Mouse (Mus musculus) intestine, embryonic 14.5 days (tissue): ENCODE data around the gene Slc44a1. TPM values are rescaled to one million over a fixed set of nuclear protein-coding genes. Genes with fewer than 3 reads are reported as not detected.

Source experiments
- ATAC-seq: fragments of 200-750 bp; cut with Nextera tagmentation; replicated peaks from 2 replicates; pipeline ENCODE4 v1.8.0; 2017; ENCODE audit warnings: low read depth, moderate number of reproducible peaks, moderate TSS enrichment, moderate library complexity; ENCODE audit not compliant: low FRiP score, low TSS enrichment
- DNase-seq: peaks from one replicate; pipeline ENCODE4 v3.0.0-alpha.2; 2018; ENCODE audit warnings: low spot score
- H3K27ac ChIP-seq: fragments of 300-500 bp; sonication (generic); 2 replicates; pipeline ENCODE4 v1.5.1; 2014; ENCODE audit warnings: low read depth, mild to moderate bottlenecking, control low read depth
- H3K27me3 ChIP-seq: fragments of 300-500 bp; sonication (generic); replicated peaks from 2 replicates; pipeline ENCODE4 v1.6.1; 2014; ENCODE audit warnings: low read length, control low read depth; ENCODE audit not compliant: control insufficient read depth, insufficient read depth
- H3K36me3 ChIP-seq: fragments of 300-500 bp; sonication (generic); 2 replicates; pipeline ENCODE4 v1.6.1; 2014; ENCODE audit warnings: low read length, control low read depth; ENCODE audit not compliant: control insufficient read depth, insufficient read depth
- H3K4me1 ChIP-seq: fragments of 300-500 bp; sonication (generic); replicated peaks from 2 replicates; pipeline ENCODE4 v1.6.1; 2014; ENCODE audit warnings: low read length, control low read depth, mixed read lengths; ENCODE audit not compliant: control insufficient read depth, insufficient read depth
- H3K4me2 ChIP-seq: fragments of 300-500 bp; sonication (generic); 2 replicates; pipeline ENCODE4 v1.6.1; 2014; ENCODE audit warnings: low read length
- H3K4me3 ChIP-seq: fragments of 300-500 bp; sonication (generic); 2 replicates; pipeline ENCODE4 v1.5.1; 2014; ENCODE audit warnings: low read depth, low read length, control low read depth, mixed read lengths
- H3K9ac ChIP-seq: fragments of 300-500 bp; sonication (generic); 2 replicates; pipeline ENCODE4 v1.6.1; 2014; ENCODE audit warnings: mild to moderate bottlenecking, low read length
- H3K9me3 ChIP-seq: fragments of 300-500 bp; sonication (generic); 2 replicates; pipeline ENCODE4 v1.6.1; 2016; ENCODE audit warnings: low read length, control low read depth; ENCODE audit not compliant: control insufficient read depth
- WGBS: fragments of 180-500 bp; shearing (Covaris S2); extraction: QIAGEN DNeasy Blood & Tissue Kit; methylation state at CpG from one replicate; pipeline ENCODE4 v1.1.7; 2014; 5-methylcytosine and 5-hydroxymethylcytosine counted together
- polyA plus RNA-seq: library from polyadenylated mRNA; unstranded; fragments of >200 nt; fragmentation: Nextera tagmentation; extraction: Ambion mirVana; gene quantifications from 2 replicates; pipeline ENCODE4 v1.2.1, GENCODE M21; 2014

Gene Slc44a1
- polyA plus RNA-seq, 1 experiment from 2014 or later, result 75.1 TPM

DNA sequence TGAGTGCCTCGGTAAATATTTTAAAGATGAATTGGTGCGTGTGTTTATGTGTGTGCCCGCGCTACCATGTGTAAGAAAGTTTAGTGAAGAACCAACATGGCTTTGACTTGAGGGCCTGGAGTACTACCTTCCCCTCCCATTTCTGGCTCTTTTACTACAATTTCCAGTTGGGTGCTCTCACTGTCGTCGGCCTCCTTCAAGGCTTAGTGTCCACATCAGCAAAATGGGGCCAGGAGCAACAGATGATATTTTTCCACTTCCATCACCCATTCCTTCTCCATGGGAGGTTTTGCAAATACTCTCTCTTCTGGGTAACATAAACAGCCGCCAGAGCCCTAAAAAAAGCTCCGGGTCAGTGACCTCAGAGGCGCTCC, 590 bp upstream of the Slc44a1 start:
- Histone ChIP-seq H3K27ac (peak overlapping the region; percentile 82), H3K4me3 (peak overlapping the region; percentile 78), H3K9ac (peak overlapping the region; percentile 72), H3K36me3 (no peaks in the 10 kb centered on the region), H3K27me3 (no peaks in the 10 kb centered on the region), H3K4me2 (peak overlapping the region; percentile 89), H3K9me3 (no peaks in the 10 kb centered on the region), H3K4me1 (peaks cover 27% of the 10 kb centered on the region)
- 11% methylated on average over 9 of the region's 9 CpGs for WGBS
- 0 out of 2 replicates have a peak, but pooled peaks have one; percentile 0 for ATAC-seq
- DNase-seq, result no peak

GRCm38 (mm10) chr4:53440816-53441571, 781 bp downstream of the Slc44a1 start:
- WGBS, result under 1% methylated on average over 43 of the region's 45 CpGs
- DNase-seq (peak; percentile 75), ATAC-seq (peak; percentile 17)
- Histone ChIP-seq H3K4me1 (peaks cover 27% of the 10 kb centered on the region), H3K4me2 (peak overlapping the region; percentile 89), H3K27me3 (no peaks in the 10 kb centered on the region), H3K9me3 (no peaks in the 10 kb centered on the region), H3K27ac (peak overlapping the region; percentile 82), H3K4me3 (peak overlapping the region; percentile 78), H3K9ac (peak overlapping the region; percentile 72), H3K36me3 (no peaks in the 10 kb centered on the region)

DNA sequence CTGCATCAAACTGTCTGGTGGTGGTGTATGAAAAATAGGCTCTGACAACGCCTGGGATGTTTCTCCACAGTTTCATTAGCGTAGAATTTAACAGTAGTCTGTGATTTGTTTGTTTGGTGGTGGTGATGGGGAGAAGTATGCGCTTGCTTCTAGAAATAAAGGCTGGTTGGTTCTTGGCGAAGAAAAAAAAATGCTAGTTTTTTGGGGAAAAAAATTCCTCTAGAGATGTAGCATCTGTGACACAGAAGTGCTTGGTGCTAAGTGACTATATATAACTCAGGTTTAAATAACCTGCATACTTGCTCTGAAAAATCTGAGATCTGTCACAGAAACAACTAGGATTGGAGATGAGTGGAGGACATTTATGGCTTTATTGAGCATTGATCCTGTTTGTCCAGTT, 1.5 kb downstream of the Slc44a1 start:
- DNase-seq (no peak), ATAC-seq (no peak)
- peak overlapping the region; percentile 89 for H3K4me2 ChIP-seq
- H3K36me3 ChIP-seq, result no peaks in the 10 kb centered on the region
- H3K27ac ChIP-seq, result no peak overlapping the region
- peaks cover 27% of the 10 kb centered on the region for H3K4me1 ChIP-seq
- H3K9me3 ChIP-seq, result no peaks in the 10 kb centered on the region
- no peaks in the 10 kb centered on the region for H3K27me3 ChIP-seq
- 31% methylated on average over 4 of the region's 4 CpGs for WGBS
- peak overlapping the region; percentile 72; the same call in 1 of the 2 replicates for H3K9ac ChIP-seq
- H3K4me3 ChIP-seq, result peak overlapping the region; percentile 78

DNA sequence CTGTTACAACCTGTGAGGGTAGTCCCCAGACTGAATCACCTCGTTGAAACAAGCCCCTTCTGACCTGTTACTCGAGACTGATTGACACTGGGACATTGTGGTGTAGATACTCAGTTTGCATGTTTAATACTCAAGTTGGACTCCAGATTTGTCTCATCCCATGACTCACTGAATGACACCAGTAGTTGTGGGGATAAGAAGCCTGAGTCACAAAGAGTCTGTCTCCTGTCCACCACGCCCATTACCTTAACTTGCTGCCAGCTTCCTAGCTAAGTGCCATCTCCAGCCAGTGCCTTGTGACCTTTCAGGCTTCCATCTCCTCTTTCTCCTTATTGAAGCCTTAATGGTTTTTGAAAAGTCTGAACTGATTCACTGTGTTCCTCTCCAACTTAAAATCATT, 6.0 kb downstream of the Slc44a1 start:
- H3K4me3 ChIP-seq, result no peak overlapping the region
- H3K27me3 ChIP-seq, result no peaks in the 10 kb centered on the region
- no peak overlapping the region for H3K9ac ChIP-seq
- H3K4me2 ChIP-seq, result no peak overlapping the region
- peaks cover 14% of the 10 kb centered on the region for H3K4me1 ChIP-seq
- no peaks in the 10 kb centered on the region for H3K9me3 ChIP-seq
- H3K36me3 ChIP-seq, result no peaks in the 10 kb centered on the region
- DNase-seq, result no peak
- H3K27ac ChIP-seq, result no peak overlapping the region
- ATAC-seq, result no peak
- 78% methylated on average over 3 of the region's 3 CpGs for WGBS

GRCm38 (mm10) chr4:53447773-53448172, 7.6 kb downstream of the Slc44a1 start:
- no peaks in the 10 kb centered on the region for H3K27me3 ChIP-seq
- H3K4me2 ChIP-seq, result no peak overlapping the region
- H3K27ac ChIP-seq, result no peak overlapping the region
- WGBS, result 97% methylated on average over 4 of the region's 4 CpGs
- no peak overlapping the region for H3K9ac ChIP-seq
- ATAC-seq (no peak), DNase-seq (no peak)
- no peak overlapping the region for H3K4me3 ChIP-seq
- H3K36me3 ChIP-seq, result no peaks in the 10 kb centered on the region
- peaks cover 19% of the 10 kb centered on the region for H3K4me1 ChIP-seq
- no peaks in the 10 kb centered on the region for H3K9me3 ChIP-seq

DNA sequence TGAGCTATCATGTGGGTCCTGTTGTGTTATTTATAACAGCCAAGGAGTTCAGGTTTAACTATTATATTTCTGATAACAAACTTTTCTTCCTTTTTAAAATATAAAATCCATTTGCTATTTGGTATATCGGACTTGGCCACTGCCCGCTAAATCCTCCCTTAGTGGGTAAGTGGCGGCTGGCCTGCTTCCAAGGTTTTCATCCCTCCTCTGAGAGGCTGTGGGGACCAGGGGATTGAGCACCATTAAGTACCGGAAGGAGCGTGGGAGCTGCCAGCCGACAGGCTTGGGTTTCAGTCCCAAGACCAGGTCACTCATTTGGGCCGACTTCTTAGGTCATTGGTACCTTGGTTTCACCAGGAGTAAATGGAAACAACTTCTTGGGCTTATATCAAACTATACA, 10.5 kb downstream of the Slc44a1 start:
- DNase-seq (no peak), ATAC-seq (no peak)
- H3K27ac ChIP-seq, result no peak overlapping the region
- 70% methylated on average over 7 of the region's 7 CpGs for WGBS
- H3K27me3 ChIP-seq, result no peaks in the 10 kb centered on the region
- peaks cover 15% of the 10 kb centered on the region for H3K4me1 ChIP-seq
- no peak overlapping the region for H3K4me3 ChIP-seq
- no peak overlapping the region for H3K9ac ChIP-seq
- H3K4me2 ChIP-seq, result no peak overlapping the region
- H3K36me3 ChIP-seq, result no peaks in the 10 kb centered on the region
- H3K9me3 ChIP-seq, result no peaks in the 10 kb centered on the region

GRCm38 (mm10) chr4:53451887-53452286, 11.7 kb downstream of the Slc44a1 start:
- ATAC-seq (peak; percentile 71; the same call in 1 of the 2 replicates), DNase-seq (no peak)
- no peaks in the 10 kb centered on the region for H3K9me3 ChIP-seq
- 53% methylated on average over 4 of the region's 4 CpGs for WGBS
- H3K4me2 ChIP-seq, result no peak overlapping the region
- H3K27ac ChIP-seq, result no peak overlapping the region
- H3K27me3 ChIP-seq, result no peaks in the 10 kb centered on the region
- H3K4me3 ChIP-seq, result no peak overlapping the region
- H3K9ac ChIP-seq, result no peak overlapping the region
- peaks cover 15% of the 10 kb centered on the region for H3K4me1 ChIP-seq
- H3K36me3 ChIP-seq, result no peaks in the 10 kb centered on the region

GRCm38 (mm10) chr4:53452457-53452856, 12.2 kb downstream of the Slc44a1 start:
- H3K4me2 ChIP-seq, result no peak overlapping the region
- WGBS, result 68% methylated on average over 1 of the region's 1 CpGs
- ATAC-seq (0 out of 2 replicates have a peak, but pooled peaks have one; percentile 17), DNase-seq (no peak)
- peaks cover 15% of the 10 kb centered on the region for H3K4me1 ChIP-seq
- no peaks in the 10 kb centered on the region for H3K27me3 ChIP-seq
- H3K27ac ChIP-seq, result peak overlapping the region; percentile 55; the same call in 1 of the 2 replicates
- H3K4me3 ChIP-seq, result no peak overlapping the region
- no peaks in the 10 kb centered on the region for H3K36me3 ChIP-seq
- H3K9me3 ChIP-seq, result no peaks in the 10 kb centered on the region
- no peak overlapping the region for H3K9ac ChIP-seq
